Mouse (Mus musculus): ENCODE results near the gene Hoxa6.

Hoxa6 gene

DNA sequence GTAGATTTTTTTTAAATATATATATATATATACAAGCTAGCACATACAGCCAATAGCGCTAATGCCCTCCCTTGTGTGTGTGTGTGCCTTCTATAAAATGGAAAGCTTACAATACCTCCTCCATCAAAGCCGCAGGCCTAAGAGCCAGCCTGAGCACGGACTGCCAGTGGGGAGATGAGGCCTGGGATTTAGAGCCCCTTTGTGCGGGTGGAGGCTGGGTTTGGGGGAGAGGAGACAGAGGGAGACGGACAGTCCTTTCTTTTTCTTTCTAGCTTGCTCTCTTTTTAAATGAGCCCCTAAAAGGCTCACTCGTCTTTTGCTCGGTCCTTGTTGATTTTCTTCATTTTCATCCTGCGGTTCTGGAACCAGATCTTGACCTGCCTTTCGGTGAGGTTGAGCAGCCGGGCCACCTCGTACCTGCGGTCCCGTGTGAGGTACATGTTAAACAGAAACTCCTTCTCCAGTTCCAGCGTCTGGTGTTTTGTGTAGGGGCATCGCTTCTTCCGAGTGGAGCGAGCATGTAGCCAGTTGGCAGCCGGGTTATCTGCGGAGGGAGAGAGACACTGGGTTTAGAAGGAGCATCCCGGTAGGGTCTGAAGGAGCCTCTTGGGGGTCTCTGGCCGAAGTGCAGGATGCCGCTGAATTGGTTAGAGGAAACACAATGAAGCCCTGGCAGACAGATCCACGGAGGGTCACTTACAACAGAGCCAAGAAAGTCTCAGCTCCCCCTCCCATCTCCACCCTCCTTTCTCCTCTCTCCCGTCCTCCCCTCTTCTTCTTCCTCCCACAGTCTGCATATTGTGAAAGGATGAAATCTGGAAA, 15.6 kb upstream of the Hoxa6 start:
- ChIA-PET CTCF (interaction anchor here (0.6 to 1.8 kb wide), 7 partner anchors 13 to 710 kb away, joined by 3 to 7 read pairs (median 4); partner anchors contain the start of gene Hoxa10 (in 1 of the 4)), POLR2A (interaction anchor here in 2 of 4 experiments (0.7 to 1.8 kb wide), 4 partner anchors 16 to 63 kb away, joined by 3 to 6 read pairs (median 4); partner anchors contain the start of gene Hoxa10 (in 1 of the 2))

DNA sequence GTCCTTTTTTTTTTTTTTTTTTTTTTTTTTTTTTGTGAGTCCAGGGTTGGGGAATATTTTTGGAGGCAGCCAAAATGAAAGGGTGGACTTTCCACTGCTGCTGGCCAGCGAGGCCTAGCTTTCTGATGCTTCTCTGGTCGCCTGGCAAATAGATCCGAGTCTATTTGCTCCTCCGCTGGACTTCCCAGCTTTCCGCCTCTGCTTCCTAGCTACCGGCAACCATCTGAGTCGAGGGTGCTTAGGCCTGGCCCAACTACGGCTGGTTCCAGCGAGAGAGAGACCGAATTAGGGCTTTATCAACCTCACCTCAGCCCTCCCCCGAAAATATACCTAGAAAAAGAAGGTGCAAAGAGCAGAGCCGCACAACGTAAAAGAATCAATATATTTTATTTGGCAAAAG, 14.2 kb upstream of the Hoxa6 start:
- ChIA-PET POLR2A (interaction anchor here in 2 of 4 experiments (0.6 to 3.2 kb wide), 12 partner anchors 9 to 105 kb away, joined by 3 to 13 read pairs (median 4); partner anchors contain the start of gene Hoxa6 (in 1 of the 2)), CTCF (interaction anchor here (0.6 to 3.8 kb wide), 13 partner anchors 11 to 1284 kb away, joined by 3 to 40 read pairs (median 6); partner anchors contain the start of gene Hoxa10 (in 2 of the 4))

- ChIA-PET POLR2A (interaction anchor here in 3 of 4 experiments (0.6 to 3.2 kb wide), 17 partner anchors 9 to 631 kb away, joined by 3 to 13 read pairs (median 3); partner anchors contain the start of gene Hoxa6 (in 1 of the 3)), CTCF (interaction anchor here (0.6 to 3.8 kb wide), 46 partner anchors 9 to 1284 kb away, joined by 3 to 40 read pairs (median 4); partner anchors contain the start of genes Hoxa10 (in 3 of the 4), Gm28308 (in 2 of the 4), Hoxa3 (in 2 of the 4) and Hoxa1 (in 1 of the 4))
Observed at GRCm38 (mm10) chr6:52221993-52222685, 13.6 kb upstream of the Hoxa6 start.

- CTCF ChIA-PET: interaction anchor here (0.6 to 3.8 kb wide), 52 partner anchors 8 to 1284 kb away, joined by 3 to 40 read pairs (median 4); partner anchors contain the start of genes Gm28308 (in 2 of the 4), Hoxa10 (in 2 of the 4), Hoxa3 (in 2 of the 4) and Hoxa1 (in 1 of the 4)
Observed at GRCm38 (mm10) chr6:52221337-52221992, 12.9 kb upstream of the Hoxa6 start, which contains the start of gene Hoxa7. Hoxa7 (minus strand) TSS chr6:52221854.

DNA sequence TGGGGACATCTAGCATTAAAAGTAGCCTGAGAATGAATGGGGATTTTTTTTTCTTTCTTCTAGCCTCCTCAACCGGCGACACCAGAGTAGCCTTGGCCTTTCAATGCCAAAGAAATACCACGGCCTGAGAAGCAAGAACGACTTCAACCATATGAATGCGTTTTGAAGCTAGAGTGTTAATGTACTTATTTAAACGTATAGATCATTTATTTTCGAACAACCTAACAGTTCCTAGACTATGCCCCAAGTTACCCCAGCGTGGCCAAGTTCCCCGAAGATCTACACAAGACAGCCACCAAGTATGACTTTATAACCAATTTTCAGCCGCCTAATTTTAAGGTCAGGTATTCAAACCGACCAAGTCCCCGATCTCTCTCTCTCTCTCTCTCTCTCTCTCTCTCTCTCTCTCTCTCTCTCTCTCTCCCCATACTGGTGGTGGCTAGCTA, 12.4 kb upstream of the Hoxa6 start:
- CTCF ChIA-PET: interaction anchor here (0.6 to 3.8 kb wide), 34 partner anchors 7 to 1283 kb away, joined by 3 to 40 read pairs (median 4); partner anchors contain the start of genes Gm28308 (in 1 of the 4), Hoxa1 (in 1 of the 4), Hoxa10 (in 1 of the 4) and Hoxa3 (in 1 of the 4)

More at GRCm38 (mm10) chr6:52221337-52221992, 12.9 kb upstream of the Hoxa6 start, which contains the start of gene Hoxa7:
- POLR2A ChIA-PET: interaction anchor here in 3 of 4 experiments (0.6 to 3.2 kb wide), 14 partner anchors 8 to 838 kb away, joined by 3 to 13 read pairs (median 3); partner anchors contain the start of gene Hoxa6 (in 1 of the 3)

GRCm38 (mm10) chr6:52220003-52220864, 11.7 kb upstream of the Hoxa6 start:
- CTCF ChIA-PET: interaction anchor here (0.6 to 3.8 kb wide), 8 partner anchors 9 to 949 kb away, joined by 3 to 40 read pairs (median 4); partner anchors contain the start of gene Hoxa10 (in 2 of the 4)
- POLR2A ChIA-PET: interaction anchor here in 2 of 4 experiments (1.2 to 5.0 kb wide), 5 partner anchors 9 to 751 kb away, joined by 3 to 29 read pairs (median 5); partner anchors contain the start of genes Hnrnpa2b1 (in 1 of the 2) and Hoxa5 (in 1 of the 2)

More for the DNA sequence above, 12.4 kb upstream of the Hoxa6 start:
- POLR2A ChIA-PET: interaction anchor here in 2 of 4 experiments (0.6 to 5.0 kb wide), 6 partner anchors 8 to 837 kb away, joined by 3 to 29 read pairs (median 5); partner anchors contain the start of gene Hoxa5 (in 1 of the 2)

GRCm38 (mm10) chr6:52219234-52219942, 10.9 kb upstream of the Hoxa6 start:
- POLR2A ChIA-PET: interaction anchor here in 2 of 4 experiments (1.2 to 5.0 kb wide), 6 partner anchors 8 to 750 kb away, joined by 3 to 29 read pairs (median 4); partner anchors contain the start of genes Hnrnpa2b1 (in 1 of the 2) and Hoxa5 (in 1 of the 2)
- CTCF ChIA-PET: interaction anchor here in 2 of 4 experiments (1.8 to 3.8 kb wide), 2 partner anchors 9 to 22 kb away, joined by 5 to 40 read pairs; partner anchors contain the start of gene Hoxa10 (in 1 of the 2)

- CTCF ChIA-PET: interaction anchor here in 2 of 4 experiments (0.5 to 1.8 kb wide), 2 partner anchors 22 to 1084 kb away, joined by 5 to 6 read pairs; partner anchors contain the start of gene Hoxa10 (in 1 of the 2)
- POLR2A ChIA-PET: interaction anchor here in 2 of 4 experiments (0.6 to 5.0 kb wide), 8 partner anchors 15 to 60 kb away, joined by 3 to 29 read pairs (median 4); partner anchors contain the start of gene Hoxa5 (in 1 of the 2)
Observed at GRCm38 (mm10) chr6:52218643-52219215, 10.2 kb upstream of the Hoxa6 start.

GRCm38 (mm10) chr6:52217895-52218642, 9.5 kb upstream of the Hoxa6 start:
- CTCF ChIA-PET: interaction anchor here in 3 of 4 experiments (0.5 to 1.8 kb wide), 5 partner anchors 11 to 1083 kb away, joined by 3 to 6 read pairs (median 4); partner anchors contain the start of genes Hoxa10 (in 1 of the 3) and Hoxa5 (in 1 of the 3)
- POLR2A ChIA-PET: interaction anchor here in 3 of 4 experiments (0.6 to 5.0 kb wide), 11 partner anchors 14 to 348 kb away, joined by 3 to 29 read pairs (median 3); partner anchors contain the start of gene Hoxa5 (in 1 of the 3)

DNA sequence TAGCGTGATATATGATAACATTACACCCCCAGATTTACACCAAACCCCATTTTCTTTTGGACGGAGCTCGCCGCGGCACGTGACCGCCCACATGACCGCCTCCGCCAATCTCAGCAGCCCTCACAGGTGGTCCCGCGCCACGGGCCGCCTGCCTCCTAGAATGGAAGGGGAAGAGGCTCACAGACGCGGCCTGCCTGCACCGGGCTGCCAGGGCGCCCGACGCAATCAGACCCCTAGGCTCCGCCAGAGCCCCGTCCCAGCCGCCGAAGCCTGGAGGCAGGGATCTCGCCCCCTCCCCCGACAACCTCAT, 8.9 kb upstream of the Hoxa6 start:
- POLR2A ChIA-PET: interaction anchor here in 2 of 4 experiments (0.6 to 5.0 kb wide), 7 partner anchors 13 to 748 kb away, joined by 3 to 29 read pairs (median 3); partner anchors contain the start of gene Hoxa5 (in 1 of the 2)

GRCm38 (mm10) chr6:52216691-52217458, 8.4 kb upstream of the Hoxa6 start:
- ChIA-PET CTCF (interaction anchor here in 1 of 4 experiments (1.5 kb wide), 2 partner anchors 10 to 12 kb away, joined by 4 read pairs; partner anchors contain the start of gene Hoxa5), POLR2A (interaction anchor here in 2 of 4 experiments (0.6 to 5.0 kb wide), 6 partner anchors 13 to 748 kb away, joined by 3 to 29 read pairs (median 3); partner anchors contain the start of gene Hoxa5 (in 1 of the 2))

More for the DNA sequence above, 8.9 kb upstream of the Hoxa6 start:
- CTCF ChIA-PET: interaction anchor here in 1 of 4 experiments (1.5 kb wide), 2 partner anchors 11 to 13 kb away, joined by 4 read pairs; partner anchors contain the start of gene Hoxa5

DNA sequence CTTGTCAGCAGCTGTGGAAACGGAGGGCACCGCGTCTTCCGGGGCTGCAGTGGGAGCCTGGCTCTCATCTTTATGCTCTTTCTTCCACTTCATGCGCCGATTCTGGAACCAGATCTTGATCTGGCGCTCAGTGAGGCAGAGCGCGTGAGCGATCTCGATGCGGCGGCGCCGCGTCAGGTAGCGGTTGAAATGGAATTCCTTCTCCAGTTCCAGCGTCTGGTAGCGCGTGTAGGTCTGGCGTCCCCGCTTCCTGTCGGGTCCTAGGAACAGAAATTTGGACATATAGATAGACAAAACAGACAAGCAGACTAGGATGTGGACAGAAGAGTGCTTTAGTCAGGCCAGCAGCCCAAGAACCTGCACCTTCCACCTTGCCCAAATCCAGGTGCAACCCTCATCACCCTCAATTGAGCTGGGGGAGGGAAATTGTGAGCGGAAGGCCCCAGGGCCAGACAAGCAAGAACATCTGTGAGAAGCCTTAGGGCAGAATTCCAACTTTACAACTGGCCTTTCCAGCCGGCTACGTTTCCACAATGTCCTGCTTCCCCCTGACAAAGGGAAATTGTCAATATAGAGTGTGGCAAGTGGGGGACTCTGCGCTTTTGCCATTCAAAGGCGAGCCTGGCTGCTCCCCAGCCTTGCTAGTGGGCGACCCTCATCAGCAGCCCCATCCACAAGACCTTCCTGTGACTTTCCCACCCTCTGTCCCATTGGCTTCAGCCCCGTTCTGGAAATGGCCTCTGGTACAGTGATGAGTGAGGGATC, 7.4 kb upstream of the Hoxa6 start:
- POLR2A ChIA-PET: interaction anchor here in 1 of 4 experiments (5.0 kb wide), 1 partner anchor 12 kb away, joined by 29 read pairs; the partner anchor contains the start of gene Hoxa5

More for the DNA sequence above, 7.4 kb upstream of the Hoxa6 start:
- CTCF ChIA-PET: interaction anchor here in 1 of 4 experiments (1.5 kb wide), 1 partner anchor 11 kb away, joined by 4 read pairs; the partner anchor contains the start of gene Hoxa5

Measured in embryonic stem cell, embryonic (primary cell).